Mouse (Mus musculus) bone marrow, adult 2 months (tissue): ENCODE measurements around the gene Mta3.

Source experiments
- CTCF ChIP-seq: fragments of 200-500 bp; IDR thresholded peaks from 2 replicates; pipeline ENCODE4 v1.5.1; 2011; ENCODE audit warnings: low read length, control low read depth; ENCODE audit not compliant: control insufficient read depth, insufficient read depth
- POLR2A ChIP-seq: fragments of 200-500 bp; IDR thresholded peaks from 2 replicates; pipeline ENCODE4 v1.6.1; 2011; ENCODE audit warnings: low read depth, mild to moderate bottlenecking, control low read depth, low read length, borderline replicate concordance; ENCODE audit not compliant: control insufficient read depth

GRCm38 (mm10) chr17:83740135-83740676 lies 34.2 kb downstream of the Mta3 start:
- TF ChIP-seq POLR2A (no peak), CTCF (no peak)
